Mouse (Mus musculus) gastrocnemius, adult 8-10 months (tissue): Measurements from ENCODE around the gene Vmn1r1. TPM values are rescaled to one million over a fixed set of nuclear protein-coding genes. Genes with fewer than 3 reads are reported as not detected.

Experiments used
- DNase-seq, 2 experiments: peaks; one replicate each; pipeline ENCODE4 v3.0.0; 2022; ENCODE audit warnings: low spot score in 2 of 2
- total RNA-seq, 4 experiments: library from RNA; stranded (reverse); gene quantifications; 2 replicates each; pipeline ENCODE4 v1.2.4; 2022

The Vmn1r1 gene
- total RNA-seq, 4 experiments from 2014 or later, result not detected

GRCm38 (mm10) chr1:182137204-182138125 is 26.8 kb downstream of the Vmn1r1 start:
- DNase-seq, result no peak

GRCm38 (mm10) chr1:182130830-182131229 is 33.5 kb downstream of the Vmn1r1 start:
- no peak for DNase-seq

- peak; percentile 66 to 69 for DNase-seq
Measured at GRCm38 (mm10) chr1:182124924-182125368, 39.3 kb downstream of the Vmn1r1 start.

- DNase-seq, result peak; percentile 96 to 97
Measured at GRCm38 (mm10) chr1:182124506-182124905, 39.8 kb downstream of the Vmn1r1 start, which contains the start of gene Srp9. TSS of gene Srp9 (plus strand) at chr1:182124737.

- DNase-seq, result no peak
Measured at GRCm38 (mm10) chr1:182122413-182122812, 41.9 kb downstream of the Vmn1r1 start.

GRCm38 (mm10) chr1:182115651-182116408 is 48.5 kb downstream of the Vmn1r1 start:
- no peak for DNase-seq

GRCm38 (mm10) chr1:182115197-182115596 is 49.1 kb downstream of the Vmn1r1 start:
- no peak for DNase-seq

GRCm38 (mm10) chr1:182113587-182114500 is 50.4 kb downstream of the Vmn1r1 start:
- no peak for DNase-seq

- DNase-seq, result no peak
Measured at GRCm38 (mm10) chr1:182113131-182113530, 51.2 kb downstream of the Vmn1r1 start.

- DNase-seq, result no peak
Measured at GRCm38 (mm10) chr1:182112385-182112784, 51.9 kb downstream of the Vmn1r1 start.

GRCm38 (mm10) chr1:182111386-182112317 is 52.6 kb downstream of the Vmn1r1 start:
- no peak for DNase-seq

GRCm38 (mm10) chr1:182110708-182111385 is 53.4 kb downstream of the Vmn1r1 start:
- no peak for DNase-seq

GRCm38 (mm10) chr1:182110185-182110584 is 54.1 kb downstream of the Vmn1r1 start:
- DNase-seq, result no peak

GRCm38 (mm10) chr1:182108397-182109099 is 55.7 kb downstream of the Vmn1r1 start:
- peak in 1 of 2 experiments; percentile 38 for DNase-seq

- no peak for DNase-seq
Measured at GRCm38 (mm10) chr1:182107251-182107650, 57.0 kb downstream of the Vmn1r1 start.

GRCm38 (mm10) chr1:182105023-182105422 is 59.3 kb downstream of the Vmn1r1 start:
- no peak for DNase-seq
